Mouse (Mus musculus): ENCODE results near the gene Gpx1.
"Not testable (repeated sequence)": the region's sequence is repeated elsewhere in the genome, so short reads cannot be mapped to it uniquely, and the experiment has no call there.

Gene Gpx1

DNA sequence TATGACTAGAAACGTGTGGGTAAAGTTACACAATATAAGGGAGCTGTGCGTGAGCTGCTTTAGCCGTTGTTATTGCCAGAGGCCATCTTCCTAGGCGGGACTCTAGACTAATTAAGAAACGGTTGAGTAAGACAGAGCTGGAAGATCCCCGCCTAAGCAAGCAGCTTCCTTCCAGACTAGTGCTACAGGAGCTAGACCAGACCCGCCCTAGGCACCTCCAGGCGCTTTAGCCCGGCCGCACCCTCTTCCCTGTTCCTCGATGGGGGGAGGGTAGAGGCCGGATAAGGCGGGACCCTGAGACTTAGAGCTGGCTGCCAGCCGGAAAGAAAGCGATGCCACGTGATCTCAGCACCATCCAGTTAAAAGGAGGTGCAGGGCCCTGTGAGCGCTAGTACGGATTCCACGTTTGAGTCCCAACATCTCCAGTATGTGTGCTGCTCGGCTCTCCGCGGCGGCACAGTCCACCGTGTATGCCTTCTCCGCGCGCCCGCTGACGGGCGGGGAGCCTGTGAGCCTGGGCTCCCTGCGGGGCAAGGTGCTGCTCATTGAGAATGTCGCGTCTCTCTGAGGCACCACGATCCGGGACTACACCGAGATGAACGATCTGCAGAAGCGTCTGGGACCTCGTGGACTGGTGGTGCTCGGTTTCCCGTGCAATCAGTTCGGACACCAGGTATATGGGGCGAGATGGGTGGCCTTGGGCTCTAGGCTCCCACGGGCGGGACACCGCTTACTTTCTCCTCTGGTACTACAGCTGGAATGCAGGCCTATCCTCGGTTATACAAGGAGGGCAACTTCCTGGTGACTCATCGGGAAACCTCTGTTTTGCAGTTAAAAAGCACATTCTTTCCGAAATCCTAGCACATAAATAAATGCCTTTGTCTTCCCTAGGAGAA is at the start of gene Gpx1:
Gene Gpx1, plus strand, starts transcription at position 18 of the 896 bp plus-strand sequence.
- peak; percentile 77 to 95 for DNase-seq (ENCODE audit: low spot score in 2 of 2)

DNA sequence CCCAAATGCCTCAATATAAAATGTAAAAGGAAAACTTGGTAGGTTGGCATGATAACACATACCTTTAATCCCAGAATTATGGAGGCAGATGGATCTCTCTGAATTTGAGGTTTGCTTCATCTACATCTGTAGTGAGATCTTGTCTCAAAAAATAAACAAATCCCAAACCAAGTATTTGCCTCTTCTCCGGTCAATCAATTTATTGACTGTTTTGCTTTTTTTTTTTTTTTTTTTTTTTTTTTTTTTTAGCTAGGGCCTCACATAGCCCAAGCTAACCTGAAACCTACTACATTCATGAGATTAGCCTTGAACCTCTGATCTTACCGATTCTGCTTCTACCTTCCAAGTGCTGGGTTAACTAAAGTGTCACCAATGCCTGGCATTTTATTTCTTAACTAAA is 49.4 kb upstream of the Gpx1 start:
- DNase-seq (ENCODE audit: low spot score in 2 of 2), result no peak

DNA sequence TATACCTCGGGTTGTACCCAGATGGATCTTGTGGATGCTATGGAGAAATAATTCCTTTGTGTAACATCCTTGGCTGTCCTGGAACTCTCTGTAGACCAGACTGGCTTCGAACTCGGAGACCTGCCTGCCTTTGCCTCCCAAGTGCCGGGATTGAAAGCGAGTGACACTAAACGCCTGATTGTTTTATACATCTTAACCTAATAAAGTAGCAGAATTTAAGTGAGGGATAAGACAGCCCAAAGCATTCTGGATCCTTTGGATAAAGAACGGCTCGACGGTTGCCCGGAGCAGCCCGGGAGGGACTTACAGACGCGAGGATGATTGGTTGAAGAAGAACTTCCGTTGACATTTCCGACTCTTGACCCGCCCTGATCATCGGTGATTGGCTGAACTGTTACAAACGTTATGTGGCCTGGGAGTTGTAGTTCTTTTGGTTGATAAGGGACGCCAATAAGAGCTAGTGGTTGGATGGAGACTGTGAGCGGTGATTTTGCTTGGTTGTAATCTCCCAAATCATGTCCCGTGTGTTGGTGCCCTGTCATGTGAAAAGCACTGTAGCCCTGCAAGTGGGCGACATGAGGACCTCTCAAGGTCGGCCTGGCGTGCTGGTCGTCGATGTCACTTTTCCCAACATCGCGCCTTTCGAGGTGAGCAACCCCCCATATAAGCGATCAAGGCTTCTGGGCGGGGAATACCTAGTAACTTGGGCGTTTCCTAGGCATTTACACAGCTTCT is 48.5 kb upstream of the Gpx1 start, which contains the start of gene Nicn1:
Gene Nicn1, plus strand, starts transcription at position 414 of the 735 bp plus-strand sequence.
- DNase-seq (ENCODE audit: low spot score in 2 of 2), result peak; percentile 69 to 90

DNA sequence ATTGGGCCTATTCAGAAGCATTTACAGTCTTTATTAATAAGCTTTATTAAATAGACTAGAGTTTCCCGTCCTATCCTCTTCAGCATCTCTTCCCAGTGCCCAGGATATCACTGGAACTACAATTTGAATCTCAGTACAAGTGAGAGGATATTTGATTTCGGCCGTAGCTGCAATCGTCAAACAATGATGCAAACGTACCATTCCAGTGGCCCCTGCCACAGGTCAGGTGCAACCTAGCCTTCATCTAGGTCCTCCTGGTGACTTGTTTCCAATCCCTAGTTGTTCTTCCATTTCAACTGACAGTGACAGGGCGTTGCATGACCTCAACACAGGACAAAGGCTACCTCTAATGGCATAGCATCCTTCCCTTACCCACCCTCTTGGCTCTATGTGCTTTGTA is 47.9 kb upstream of the Gpx1 start:
- no peak for DNase-seq (ENCODE audit: low spot score in 2 of 2)

DNA sequence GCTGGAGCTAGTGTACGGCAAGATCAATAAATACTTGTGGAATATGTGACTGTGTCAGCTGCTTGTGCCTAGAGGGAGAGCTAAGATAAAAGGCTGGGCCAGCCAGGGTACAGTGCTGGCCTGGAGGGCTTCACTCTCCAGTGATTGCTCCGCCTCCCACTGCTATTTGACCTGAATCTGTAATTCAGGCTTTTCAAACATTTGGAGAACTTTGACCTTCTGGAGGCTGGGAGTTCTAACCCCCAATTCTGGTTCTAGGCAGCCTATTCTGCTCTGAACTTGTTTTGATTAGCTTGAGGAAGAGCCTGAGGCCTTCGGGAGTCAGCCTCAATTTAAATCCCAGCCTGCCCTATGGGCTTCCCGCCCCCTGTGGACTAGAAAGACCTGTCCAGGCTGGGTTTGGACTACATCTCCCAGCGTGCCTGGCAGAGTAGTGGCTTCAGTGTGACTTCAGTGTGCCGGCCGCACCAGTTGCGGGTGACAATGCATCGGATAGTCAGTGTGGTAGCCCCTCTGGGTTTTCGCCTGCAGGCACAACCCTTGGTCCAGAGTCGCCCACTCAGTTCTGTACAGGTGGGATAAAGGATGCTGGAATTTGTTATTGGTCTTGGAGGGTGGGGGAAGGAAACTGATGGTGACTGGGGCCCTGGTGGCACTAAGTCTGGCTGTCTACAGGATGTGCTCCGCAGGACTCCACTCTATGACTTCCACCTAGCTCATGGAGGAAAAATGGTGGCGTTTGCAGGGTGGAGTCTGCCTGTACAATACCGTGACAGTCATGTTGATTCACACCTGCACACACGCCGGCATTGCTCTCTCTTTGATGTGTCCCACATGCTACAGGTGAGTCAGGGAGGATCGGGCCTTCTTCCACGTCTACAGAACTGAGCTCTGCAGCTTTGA is 42.0 kb upstream of the Gpx1 start, which contains the start of gene Amt:
Gene Amt, plus strand, starts transcription at position 401 of the 903 bp plus-strand sequence.
- DNase-seq (ENCODE audit: low spot score in 2 of 2), result no peak

DNA sequence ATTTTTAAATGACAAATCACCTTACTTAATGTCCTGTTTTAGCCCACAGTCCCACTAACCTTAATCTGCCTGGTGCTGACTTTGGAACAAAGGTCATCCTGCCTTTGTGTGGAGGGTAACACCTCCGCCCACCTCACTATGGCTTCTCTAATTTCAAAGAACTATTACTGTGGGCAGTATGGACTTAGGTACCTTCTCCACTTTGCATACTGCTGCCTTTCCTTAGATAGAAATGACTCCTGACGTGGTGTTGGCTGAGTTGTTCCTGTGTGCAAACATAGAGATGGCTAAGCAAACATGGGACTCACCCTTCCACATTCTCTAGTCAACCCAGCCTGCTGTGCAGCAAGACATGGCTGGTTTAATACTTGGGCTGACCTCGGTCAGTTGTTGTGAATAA is 36.9 kb upstream of the Gpx1 start:
- DNase-seq (ENCODE audit: low spot score in 2 of 2), result peak in 1 of 2 experiments; percentile 53

DNA sequence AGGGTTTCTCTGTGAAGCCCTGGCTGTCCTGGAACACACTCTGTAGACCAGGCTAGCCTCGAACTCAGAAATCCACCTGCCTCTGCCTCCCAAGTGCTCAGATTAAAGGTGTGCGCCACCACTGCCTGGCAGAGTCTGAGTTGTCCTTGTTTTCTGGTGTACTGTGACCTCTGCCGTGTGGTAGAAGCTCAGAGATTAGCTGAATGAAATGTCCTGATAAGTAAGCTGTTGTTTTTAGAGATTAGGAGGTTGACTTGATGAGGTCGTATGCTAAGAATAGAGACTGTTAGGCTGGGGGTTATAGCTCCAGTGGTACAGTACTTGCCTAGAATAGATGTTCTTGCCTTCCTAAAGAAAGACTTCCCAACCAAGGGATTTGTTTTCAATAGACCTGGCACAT is 34.0 kb upstream of the Gpx1 start:
- DNase-seq (ENCODE audit: low spot score in 2 of 2), result no peak

DNA sequence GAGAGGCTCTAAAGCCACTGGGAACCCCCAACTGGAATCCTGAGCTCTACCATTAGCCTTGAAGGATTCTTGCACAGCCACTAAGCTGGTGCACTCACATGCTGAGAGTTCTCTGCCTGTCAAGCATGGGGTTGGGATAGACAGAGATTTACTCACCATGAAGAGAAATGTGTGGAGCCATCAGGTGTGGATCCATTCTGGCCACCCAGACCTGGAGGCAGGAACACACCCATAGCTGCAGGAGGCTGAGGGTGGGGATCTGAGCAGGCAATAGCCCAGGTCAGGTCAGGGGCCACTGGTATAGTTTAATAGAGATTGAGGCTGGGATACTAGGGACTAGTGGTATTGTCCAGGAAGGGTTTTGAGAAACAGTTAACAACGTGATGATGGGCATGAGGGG is 33.5 kb upstream of the Gpx1 start:
- no peak for DNase-seq (ENCODE audit: low spot score in 2 of 2)

DNA sequence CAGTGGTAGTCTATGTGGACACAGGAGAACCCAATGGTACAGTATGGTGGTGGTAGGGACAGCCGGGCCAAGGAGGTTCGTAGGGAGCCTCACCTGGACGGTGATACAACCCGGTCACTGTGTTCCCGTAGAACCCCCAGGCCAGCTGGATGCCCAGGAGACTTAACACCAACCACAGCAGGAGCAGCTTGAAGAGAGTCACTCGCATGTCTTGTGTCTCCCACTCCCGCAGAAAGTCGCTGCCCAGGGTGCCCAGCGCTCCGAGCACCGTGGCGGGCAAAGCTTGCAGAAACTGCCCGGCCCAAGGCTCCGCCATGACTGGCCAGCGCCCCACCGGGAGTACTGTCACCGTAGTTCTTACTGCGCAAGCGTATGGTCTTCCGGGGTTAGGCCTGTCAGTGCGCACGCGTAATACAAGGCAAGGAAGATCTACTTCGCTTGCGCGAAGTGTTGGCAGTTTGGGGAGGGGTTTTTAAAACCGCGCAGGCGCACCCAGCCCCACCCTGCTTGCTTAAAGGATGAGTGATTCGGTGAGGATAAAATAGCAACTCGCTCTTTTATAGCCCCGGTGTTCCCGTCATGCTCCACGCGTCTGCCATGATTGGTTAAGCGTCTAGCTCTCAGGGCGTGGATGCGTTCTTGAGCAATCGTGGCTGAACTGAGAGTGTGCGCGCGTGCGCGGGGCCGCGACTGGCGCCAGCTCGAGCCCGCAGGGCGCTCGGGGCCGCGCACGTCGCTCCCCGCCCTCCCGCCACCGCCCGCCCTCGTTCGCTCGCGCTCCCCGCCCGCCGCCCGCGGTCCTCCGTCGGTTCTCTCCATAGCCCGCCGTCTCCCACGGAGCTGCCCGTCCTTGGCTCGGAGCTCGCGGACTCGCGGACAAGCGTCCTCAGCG is 32.8 kb upstream of the Gpx1 start, which contains the start of the genes Rhoa and Tcta:
Gene Rhoa, plus strand, starts transcription at position 501 of the 892 bp plus-strand sequence.
Gene Tcta, minus strand, starts transcription at position 532 of the 892 bp plus-strand sequence.
- DNase-seq (ENCODE audit: low spot score in 2 of 2), result peak; percentile 89 to 99

DNA sequence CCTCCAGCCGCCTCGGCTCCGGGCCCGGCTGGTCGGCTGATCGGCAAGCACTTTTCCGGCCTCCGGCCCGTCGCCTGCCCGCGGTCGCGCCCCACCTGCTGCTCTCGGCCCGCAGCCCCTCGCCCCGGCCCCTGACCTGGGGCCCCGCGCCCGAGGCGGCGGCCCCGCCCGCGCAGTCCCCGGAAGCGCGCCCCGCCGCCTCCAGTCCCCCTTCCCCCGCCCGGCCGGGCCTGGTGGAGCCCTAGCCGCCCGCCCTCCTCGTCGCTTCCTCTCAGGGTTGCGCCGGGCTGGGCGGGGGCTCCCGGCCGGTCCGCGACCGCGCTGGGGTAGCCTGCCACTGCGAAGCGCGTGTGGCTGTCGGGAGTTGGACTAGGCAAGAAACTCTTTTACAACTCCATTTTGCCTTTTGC is 32.1 kb upstream of the Gpx1 start:
- DNase-seq (ENCODE audit: low spot score in 2 of 2), result peak; percentile 74 to 79

DNA sequence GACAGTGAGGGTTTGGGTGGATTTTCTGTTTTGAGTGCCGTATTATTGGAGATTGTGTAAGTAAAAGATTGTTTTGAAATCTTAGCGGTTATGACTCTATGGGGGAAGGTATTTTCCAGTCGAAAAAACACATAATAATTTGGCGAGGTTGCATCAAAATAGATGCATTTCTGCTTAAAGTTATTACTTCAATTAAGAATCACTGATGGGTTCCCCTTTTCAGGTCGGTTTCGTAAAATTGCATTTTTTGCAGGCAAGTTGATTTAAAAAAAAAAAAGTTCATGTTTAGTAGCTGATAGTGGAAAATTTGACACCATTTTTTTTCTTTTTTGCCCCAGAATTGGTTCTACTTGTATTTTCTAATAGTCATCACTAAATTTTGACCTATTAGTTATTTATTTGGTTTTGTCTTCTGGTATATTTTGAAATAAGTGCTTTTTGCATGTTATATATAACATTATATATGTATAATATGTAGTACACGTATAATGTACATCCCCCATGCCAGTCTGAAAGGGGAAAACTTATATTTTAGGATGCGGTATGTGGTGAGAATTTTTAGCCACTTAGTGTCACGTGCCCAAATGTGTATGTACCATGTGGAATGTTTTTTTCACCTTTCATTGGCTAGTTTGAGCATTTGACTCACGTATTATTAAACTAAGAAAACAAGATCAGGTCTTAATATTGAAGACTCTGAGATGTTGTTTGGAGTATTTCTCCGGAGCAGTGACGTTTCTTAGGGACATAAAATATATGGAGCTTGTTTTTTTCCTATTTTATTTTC is 31.5 kb upstream of the Gpx1 start:
- no peak for DNase-seq (ENCODE audit: low spot score in 2 of 2)

DNA sequence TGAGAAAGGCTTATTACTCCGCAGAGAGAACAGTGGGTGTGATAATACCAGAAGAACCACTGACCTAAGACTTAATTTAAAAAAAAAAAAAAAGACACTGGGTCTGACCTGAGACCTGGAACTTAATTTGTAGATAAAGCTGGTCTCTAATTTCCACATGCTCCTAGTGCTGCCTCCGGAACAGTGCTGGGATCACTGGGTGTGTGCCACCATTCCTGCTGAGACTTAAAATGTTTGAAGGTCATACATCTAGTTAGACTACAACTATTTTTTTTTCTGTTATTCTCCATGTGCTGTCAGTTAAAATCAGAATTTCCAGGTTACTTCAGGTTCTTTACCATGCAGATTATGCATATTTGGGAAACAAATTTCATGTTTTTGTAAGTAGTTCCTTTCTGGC is 30.6 kb upstream of the Gpx1 start:
- DNase-seq (ENCODE audit: low spot score in 2 of 2), result no peak

DNA sequence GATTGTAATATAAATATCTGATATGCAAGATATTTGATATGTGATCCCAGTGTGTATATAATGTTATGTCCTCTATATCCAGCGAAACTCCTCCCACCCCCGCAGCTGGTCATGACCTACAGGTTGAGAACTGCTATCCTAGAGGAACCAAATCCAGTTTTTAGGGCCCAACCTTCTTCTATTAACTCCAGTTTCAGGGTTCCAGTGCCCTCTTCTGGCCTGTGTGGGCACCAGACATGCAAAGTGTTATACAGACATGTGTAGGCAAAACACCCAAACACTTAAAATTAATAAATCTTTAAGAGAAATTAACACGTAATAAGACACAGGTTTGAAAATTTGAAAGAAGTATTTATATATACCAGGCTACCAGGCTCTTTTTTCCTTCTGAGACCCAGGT is 21.1 kb upstream of the Gpx1 start:
- no peak for DNase-seq (ENCODE audit: low spot score in 2 of 2)

DNA sequence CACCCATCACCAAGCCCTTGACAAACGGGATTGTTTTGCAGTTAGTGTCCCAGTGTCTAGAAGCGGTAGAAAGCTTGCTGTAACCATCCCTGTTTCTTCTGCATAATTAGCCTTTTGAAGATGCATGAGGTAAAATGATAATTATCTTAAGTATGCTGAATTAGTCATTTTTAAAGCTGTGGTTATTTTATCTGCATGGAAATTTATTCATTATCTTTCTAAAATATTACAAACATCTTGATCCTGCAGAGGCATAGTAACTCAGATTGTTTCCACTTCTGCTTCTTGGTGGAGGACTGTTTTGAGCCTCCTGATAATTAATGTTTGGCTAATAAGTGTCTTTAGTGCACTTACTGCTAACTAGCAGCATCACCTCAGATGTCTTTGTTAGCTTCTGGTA is 20.2 kb upstream of the Gpx1 start:
- no peak for DNase-seq (ENCODE audit: low spot score in 2 of 2)

DNA sequence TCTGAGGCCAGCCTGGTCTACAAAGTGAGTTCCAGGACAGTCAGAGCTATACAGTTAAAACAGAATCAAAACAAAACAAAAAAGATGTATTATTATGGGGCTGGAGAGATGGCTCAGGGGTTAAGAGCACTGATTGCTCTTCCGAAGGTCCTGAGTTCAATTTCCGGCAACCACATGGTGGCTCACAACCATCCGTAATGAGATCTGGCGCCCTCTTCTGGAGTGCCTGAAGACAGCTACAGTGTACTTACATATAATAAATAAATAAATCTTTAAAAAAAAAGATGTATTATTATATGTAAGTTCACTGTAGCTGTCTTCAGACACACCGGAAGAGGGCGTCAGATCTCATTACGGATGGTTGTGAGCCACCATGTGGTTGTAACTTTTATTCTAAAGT is 16.6 kb upstream of the Gpx1 start:
- not testable (repeated sequence) for DNase-seq (ENCODE audit: low spot score in 2 of 2)

DNA sequence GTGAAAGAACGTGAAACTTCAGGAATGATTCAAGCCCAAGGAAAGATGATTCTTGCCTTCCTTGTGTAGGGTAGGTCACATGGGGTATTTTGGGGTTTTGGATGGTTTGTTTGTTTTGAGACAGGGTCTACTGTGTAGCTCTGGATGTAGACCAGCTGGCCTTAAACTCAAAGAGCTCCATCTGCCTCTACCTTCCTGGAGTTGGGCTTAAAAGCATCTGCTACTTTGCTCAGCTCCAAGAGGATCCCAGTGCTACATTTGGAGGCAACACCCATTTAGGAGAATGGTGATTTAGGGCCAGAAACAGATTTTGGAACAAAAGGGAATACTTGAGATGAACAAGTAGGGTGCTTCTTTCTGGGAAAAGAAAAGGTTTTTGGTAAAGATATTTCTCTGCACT is 13.9 kb upstream of the Gpx1 start:
- DNase-seq (ENCODE audit: low spot score in 2 of 2), result no peak

DNA sequence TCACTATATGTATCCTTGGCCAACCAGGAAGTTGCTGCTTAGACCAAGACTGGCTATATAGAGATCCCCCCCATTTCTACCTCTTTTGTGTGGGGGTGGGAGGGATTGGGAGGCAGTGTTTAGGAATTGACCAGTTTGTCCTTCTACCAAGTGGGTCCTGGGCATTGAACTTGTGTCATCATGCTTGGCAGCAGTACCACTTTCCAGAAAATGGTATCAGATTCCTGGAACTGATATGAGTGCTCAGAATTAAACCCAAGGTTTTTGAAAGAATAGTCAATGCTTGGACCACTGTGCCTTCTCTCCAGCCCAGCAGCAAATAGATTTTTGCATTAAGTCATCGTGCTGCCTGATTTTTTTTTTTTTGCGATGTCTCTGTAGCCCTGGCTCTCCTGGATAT is 12.9 kb upstream of the Gpx1 start:
- DNase-seq (ENCODE audit: low spot score in 2 of 2), result no peak

DNA sequence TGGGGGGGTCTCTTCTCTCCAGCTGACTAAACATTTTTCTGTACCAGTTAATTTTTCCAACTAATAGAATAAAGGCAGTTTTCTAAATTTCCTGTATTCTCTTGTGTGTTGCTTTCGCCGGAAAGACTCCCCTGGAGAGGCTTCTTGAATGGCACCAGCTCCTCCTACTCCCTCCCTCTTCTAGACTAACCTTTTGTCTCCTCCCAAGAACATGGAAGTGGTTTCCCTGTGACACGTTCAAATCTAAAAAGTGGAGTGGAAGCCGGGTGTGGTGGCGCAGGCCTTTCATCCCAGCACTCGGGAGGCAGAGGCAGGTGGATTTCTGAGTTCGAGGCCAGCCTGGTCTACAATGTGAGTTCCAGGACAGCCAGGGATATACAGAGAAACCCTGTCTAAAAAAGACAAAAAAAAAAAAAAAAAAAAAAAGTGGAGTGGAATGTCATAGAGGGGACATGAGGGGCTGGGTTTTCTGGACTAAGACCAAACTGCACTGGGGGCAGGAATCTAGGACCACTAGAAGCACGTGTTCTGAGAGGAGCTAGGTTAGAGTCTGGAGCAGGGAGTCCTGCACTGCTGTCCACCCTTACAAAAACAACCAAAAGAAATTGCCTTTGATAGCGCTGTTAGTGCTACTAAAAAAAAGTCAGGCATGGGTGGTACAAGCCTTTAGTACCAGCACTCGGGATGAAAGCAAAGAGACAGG is 704 bp upstream of the Gpx1 start:
- DNase-seq (ENCODE audit: low spot score in 2 of 2), result no peak

DNA sequence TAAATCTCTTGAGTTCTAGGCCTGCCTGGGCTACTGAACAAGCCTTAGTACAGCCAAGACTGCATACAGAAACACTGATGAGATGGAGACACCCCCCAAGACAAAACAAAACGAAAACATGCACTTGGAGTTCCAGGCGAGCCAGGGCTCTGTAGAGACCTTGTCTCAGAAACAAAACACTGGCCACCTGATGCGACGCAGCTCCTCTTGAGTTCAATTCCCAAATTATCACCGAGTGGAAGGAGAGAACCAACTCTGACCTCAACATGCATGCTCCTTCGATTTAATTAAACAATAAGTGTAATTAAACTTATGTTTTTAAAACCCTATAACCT is 185 bp upstream of the Gpx1 start:
- DNase-seq (ENCODE audit: low spot score in 2 of 2), result no peak
